Mouse (Mus musculus) erythroblast, embryonic 14.5 days (primary cell): Measurements from ENCODE around the gene Rae1. TPM values are rescaled to one million over a fixed set of nuclear protein-coding genes. Genes with fewer than 3 reads are reported as not detected.

ENCODE experiments used
- H3K27me3 ChIP-seq: 2 replicates; pipeline ENCODE4 v1.6.1; 2012; ENCODE audit warnings: inconsistent platforms; ENCODE audit not compliant: control insufficient read depth
- H3K36me3 ChIP-seq: 2 replicates; pipeline ENCODE4 v1.6.1; 2012; ENCODE audit warnings: mild to moderate bottlenecking, inconsistent platforms; ENCODE audit not compliant: control insufficient read depth
- H3K4me1 ChIP-seq: 2 replicates; pipeline ENCODE4 v1.6.1; 2012; ENCODE audit warnings: inconsistent platforms; ENCODE audit not compliant: control insufficient read depth
- H3K4me3 ChIP-seq: replicated peaks from 2 replicates; pipeline ENCODE3; 2012; ENCODE audit warnings: moderate library complexity, mild to moderate bottlenecking, inconsistent platforms
- H3K9me3 ChIP-seq: 2 replicates; pipeline ENCODE4 v1.6.1; 2012; ENCODE audit warnings: low read length, inconsistent platforms, mixed read lengths; ENCODE audit not compliant: control insufficient read depth
- GATA1 ChIP-seq: IDR thresholded peaks from 2 replicates; pipeline ENCODE4 v1.6.1; 2012; ENCODE audit warnings: low read length, inconsistent platforms, mixed read lengths
- TAL1 ChIP-seq: IDR thresholded peaks from 3 replicates; pipeline ENCODE4 v1.6.1; 2012; ENCODE audit warnings: low read length, inconsistent platforms, mixed read lengths
- polyA plus RNA-seq: library from polyadenylated mRNA; stranded (reverse); fragments of >175 nt; gene quantifications from 2 replicates; pipeline ENCODE4 v1.2.3, GENCODE M21; 2012

Gene Rae1
- polyA plus RNA-seq, 1 experiment = 3.4 TPM

GRCm38 (mm10) chr2:173010220-173010717 lies 10.4 kb downstream of the Rae1 start:
- TF ChIP-seq TAL1 = no peak
- no peak for TF ChIP-seq GATA1
- peaks cover 99% of the 10 kb centered on the region for H3K36me3 ChIP-seq
- H3K27me3 ChIP-seq = no peaks in the 10 kb centered on the region
- H3K9me3 ChIP-seq = no peaks in the 10 kb centered on the region
- H3K4me3 ChIP-seq = no peak overlapping the region
- peaks cover 7% of the 10 kb centered on the region for H3K4me1 ChIP-seq

DNA sequence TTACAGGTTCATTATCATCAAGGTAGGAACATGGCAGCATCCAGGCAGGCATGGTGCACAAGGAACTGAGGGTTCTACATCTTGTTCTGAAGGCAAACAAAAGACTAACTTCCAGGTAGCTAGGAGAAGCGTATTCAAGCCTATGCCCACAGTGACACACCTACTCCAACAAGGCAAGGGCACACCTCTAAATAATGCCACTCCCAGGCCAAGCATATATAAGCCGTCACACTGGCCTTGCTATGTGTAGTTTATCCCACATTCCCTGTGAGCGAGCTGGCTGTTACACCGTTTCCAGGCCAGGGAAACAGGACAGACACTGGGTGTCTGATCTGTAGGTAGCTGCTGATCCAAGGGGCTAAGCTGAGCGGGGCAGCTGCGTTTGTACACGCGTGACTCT lies 11.5 kb downstream of the Rae1 start:
- Histone ChIP-seq H3K27me3 (no peaks in the 10 kb centered on the region), H3K4me3 (no peak overlapping the region), H3K9me3 (no peaks in the 10 kb centered on the region), H3K36me3 (peaks cover 100% of the 10 kb centered on the region), H3K4me1 (peaks cover 9% of the 10 kb centered on the region)
- TF ChIP-seq TAL1 (no peak), GATA1 (no peak)

GRCm38 (mm10) chr2:173014741-173015287 lies 14.9 kb downstream of the Rae1 start:
- Histone ChIP-seq H3K27me3 (no peaks in the 10 kb centered on the region), H3K9me3 (no peaks in the 10 kb centered on the region), H3K4me3 (no peak overlapping the region), H3K4me1 (peaks cover 40% of the 10 kb centered on the region), H3K36me3 (peaks cover 75% of the 10 kb centered on the region)
- TF ChIP-seq GATA1 (no peak), TAL1 (no peak)

GRCm38 (mm10) chr2:173017940-173018339 lies 18.0 kb downstream of the Rae1 start:
- peaks cover 54% of the 10 kb centered on the region for H3K36me3 ChIP-seq
- TF ChIP-seq TAL1 (no peak), GATA1 (no peak)

GRCm38 (mm10) chr2:173018618-173019017 lies 18.7 kb downstream of the Rae1 start:
- Histone ChIP-seq H3K27me3 (no peaks in the 10 kb centered on the region), H3K4me1 (peaks cover 57% of the 10 kb centered on the region), H3K36me3 (peaks cover 54% of the 10 kb centered on the region), H3K9me3 (peaks cover 4% of the 10 kb centered on the region), H3K4me3 (peak overlapping the region; percentile 66)
- no peak for TF ChIP-seq GATA1
- no peak for TF ChIP-seq TAL1

More at GRCm38 (mm10) chr2:173017940-173018339, 18.0 kb downstream of the Rae1 start:
- Histone ChIP-seq H3K9me3 (no peaks in the 10 kb centered on the region), H3K4me3 (no peak overlapping the region), H3K4me1 (peaks cover 57% of the 10 kb centered on the region), H3K27me3 (no peaks in the 10 kb centered on the region)

DNA sequence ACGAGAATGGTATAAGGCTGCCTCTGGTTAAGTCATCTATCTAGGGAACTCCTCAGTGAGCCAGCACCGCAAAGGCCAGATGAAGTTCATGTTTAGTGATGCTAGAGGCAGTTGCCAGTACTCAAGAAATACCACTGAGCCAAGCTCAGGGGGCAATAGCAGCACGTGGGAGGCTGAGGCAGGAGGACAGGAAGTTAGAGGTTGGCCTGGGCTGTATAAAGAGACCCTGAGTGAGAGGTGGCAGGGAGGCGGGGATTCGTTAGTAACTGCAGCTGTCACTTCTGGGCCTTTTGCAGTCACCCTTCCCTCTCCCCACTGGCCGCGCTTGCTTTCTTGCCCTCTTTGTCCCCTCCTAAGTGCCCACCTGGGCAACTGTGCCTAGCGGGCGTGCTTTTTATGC lies 19.4 kb downstream of the Rae1 start:
- TF ChIP-seq GATA1 (no peak), TAL1 (no peak)
- peaks cover 64% of the 10 kb centered on the region for H3K4me1 ChIP-seq
- peaks cover 4% of the 10 kb centered on the region for H3K9me3 ChIP-seq
- peaks cover 54% of the 10 kb centered on the region for H3K36me3 ChIP-seq
- H3K27me3 ChIP-seq = no peaks in the 10 kb centered on the region
- H3K4me3 ChIP-seq = peak overlapping the region; percentile 66

- Histone ChIP-seq H3K36me3 (peaks cover 54% of the 10 kb centered on the region), H3K27me3 (no peaks in the 10 kb centered on the region; the same call in 1 of the 2 replicates), H3K4me1 (peaks cover 66% of the 10 kb centered on the region), H3K9me3 (peaks cover 4% of the 10 kb centered on the region), H3K4me3 (peak overlapping the region; percentile 66)
- TF ChIP-seq TAL1 (no peak), GATA1 (no peak)
These were observed 19.9 kb downstream of the Rae1 start for GRCm38 (mm10) chr2:173019790-173020189.

DNA sequence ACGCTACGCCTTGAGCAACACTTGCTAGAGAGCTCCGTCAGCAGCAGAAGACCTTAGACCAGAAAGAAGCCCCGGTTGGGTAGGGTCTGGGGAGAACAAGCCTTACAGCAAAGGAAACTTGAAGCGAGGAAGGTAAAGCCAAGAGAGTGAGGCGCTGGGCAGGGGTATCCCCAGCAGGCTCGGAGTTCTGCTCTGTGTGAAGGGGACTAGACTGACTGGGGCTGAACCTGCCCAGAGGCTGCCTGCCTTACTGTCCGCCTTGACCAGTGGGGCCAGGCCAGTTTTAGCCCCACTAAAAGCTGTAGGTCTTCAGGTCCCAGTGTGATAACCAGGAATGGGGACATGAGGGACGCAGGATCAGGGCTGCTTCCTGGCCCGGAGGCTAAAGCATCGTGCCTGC lies 20.5 kb downstream of the Rae1 start, which contains the start of gene Rbm38:
Rbm38 (plus strand) TSS at position 69 of the 400 bp plus-strand sequence.
- Histone ChIP-seq H3K27me3 (no peaks in the 10 kb centered on the region; the same call in 1 of the 2 replicates), H3K36me3 (peaks cover 54% of the 10 kb centered on the region), H3K9me3 (peaks cover 4% of the 10 kb centered on the region), H3K4me1 (peaks cover 71% of the 10 kb centered on the region), H3K4me3 (peak within 1 kb of the TSS; percentile 68)
- no peak for TF ChIP-seq GATA1
- TF ChIP-seq TAL1 = no peak

DNA sequence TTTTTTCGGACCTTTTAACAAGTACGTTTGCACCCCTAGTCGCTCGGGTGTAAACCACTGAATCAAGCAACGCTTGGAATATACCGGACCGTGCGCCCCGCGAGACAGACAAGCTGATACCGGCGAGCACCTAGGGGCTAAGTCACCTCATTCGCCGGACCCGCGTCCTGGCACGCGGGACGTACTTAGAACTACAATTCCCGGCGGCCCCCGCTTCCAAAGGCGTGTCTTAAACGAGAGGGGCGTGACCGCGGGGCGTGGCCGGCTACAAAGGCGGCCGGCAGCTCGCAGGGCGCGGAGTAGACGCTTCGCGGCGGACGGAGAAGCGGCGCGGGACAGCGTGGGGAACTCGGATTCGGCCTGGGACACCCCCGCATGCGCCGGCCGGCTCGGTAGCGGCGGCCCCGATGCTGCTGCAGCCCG lies 21.7 kb downstream of the Rae1 start:
- peak overlapping the region; percentile 68 for H3K4me3 ChIP-seq
- no peak for TF ChIP-seq TAL1
- TF ChIP-seq GATA1 = no peak
- H3K4me1 ChIP-seq = peaks cover 80% of the 10 kb centered on the region
- no peaks in the 10 kb centered on the region; the same call in 1 of the 2 replicates for H3K27me3 ChIP-seq
- H3K9me3 ChIP-seq = peaks cover 4% of the 10 kb centered on the region
- peaks cover 54% of the 10 kb centered on the region for H3K36me3 ChIP-seq
